Mouse (Mus musculus) cerebellum, adult 2 months (tissue): Measurements from ENCODE around the gene Palld.

Experiments used
- CTCF ChIP-seq: fragments of 200-500 bp; IDR thresholded peaks from 2 replicates; pipeline ENCODE4 v1.5.1; 2011; ENCODE audit warnings: low read depth, mild to moderate bottlenecking, control low read depth, low read length, moderate library complexity, borderline replicate concordance; ENCODE audit not compliant: insufficient read depth
- POLR2A ChIP-seq: fragments of 200-500 bp; IDR thresholded peaks from 2 replicates; pipeline ENCODE4 v1.6.1; 2011; ENCODE audit warnings: low read length, control low read depth, borderline replicate concordance; ENCODE audit not compliant: insufficient read depth

- no peak for TF ChIP-seq CTCF
- no peak for TF ChIP-seq POLR2A
Observed at GRCm38 (mm10) chr8:61552221-61552620, 350.3 kb downstream of the Palld start.
